Mouse (Mus musculus): ENCODE data around the gene Btf3. TPM values are rescaled to one million over a fixed set of nuclear protein-coding genes. Genes with fewer than 3 reads are reported as not detected.

Btf3 gene
- total RNA-seq (2021): 100 to 1,000 TPM; 195 to 218 TPM
- long read RNA-seq, experiment 1, transcript Btf3-205 (6 exons, 888 nt): major isoform, 113 of 117 reads
- long read RNA-seq, experiment 1, partial matches to known transcripts: 3 of 117 reads
- long read RNA-seq, experiment 1, other reads (novel, unspliced or antisense): 0 of 117 reads
- long read RNA-seq, experiment 2, transcript Btf3-205 (6 exons, 888 nt): major isoform, 86 of 93 reads
- long read RNA-seq, experiment 2, partial matches to known transcripts: 3 of 93 reads
- long read RNA-seq, experiment 2, other reads (novel, unspliced or antisense): 1 of 93 reads

DNA sequence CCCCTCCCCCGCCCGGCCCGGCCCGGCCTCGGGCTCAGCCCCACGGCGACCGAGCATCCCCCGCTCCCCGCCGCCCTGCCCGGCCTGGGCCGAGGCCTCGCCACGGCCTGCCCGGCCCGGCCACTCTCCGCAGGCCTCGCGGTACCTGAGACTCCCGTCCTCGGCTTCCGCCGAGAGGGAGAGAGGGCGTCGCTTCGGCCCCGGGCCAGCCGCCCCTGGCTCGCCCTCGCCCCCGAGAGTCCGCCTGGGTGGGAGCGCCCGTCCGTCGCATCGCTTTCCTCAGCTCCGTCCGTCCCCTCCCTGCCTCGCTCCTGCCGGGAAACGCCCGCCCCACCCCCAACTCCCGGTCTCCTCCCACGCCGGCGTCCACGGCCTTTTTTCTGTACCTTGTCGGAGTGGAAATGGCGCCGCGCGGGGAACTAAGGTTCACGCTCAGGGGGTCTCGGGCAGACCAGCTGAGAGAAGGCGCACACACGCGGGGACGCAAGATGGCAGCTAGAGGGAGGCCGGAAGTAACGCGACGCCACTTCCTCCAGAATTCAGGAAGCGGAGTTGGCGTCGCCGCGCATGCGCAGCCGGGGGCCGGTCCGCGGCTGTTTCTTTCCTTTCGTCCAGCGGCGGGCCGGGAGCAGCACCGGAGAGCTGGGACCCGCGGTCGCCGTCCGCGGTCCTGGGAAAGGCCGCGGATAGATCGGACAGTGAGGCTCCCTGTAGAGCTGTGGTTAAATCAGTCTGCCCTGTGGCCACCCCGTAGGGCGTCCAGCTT, at the start of gene Btf3:
TSS of gene Btf3 (minus strand) at position 527 of the 766 bp plus-strand sequence.
- peak; percentile 94 to 96 for DNase-seq

DNA sequence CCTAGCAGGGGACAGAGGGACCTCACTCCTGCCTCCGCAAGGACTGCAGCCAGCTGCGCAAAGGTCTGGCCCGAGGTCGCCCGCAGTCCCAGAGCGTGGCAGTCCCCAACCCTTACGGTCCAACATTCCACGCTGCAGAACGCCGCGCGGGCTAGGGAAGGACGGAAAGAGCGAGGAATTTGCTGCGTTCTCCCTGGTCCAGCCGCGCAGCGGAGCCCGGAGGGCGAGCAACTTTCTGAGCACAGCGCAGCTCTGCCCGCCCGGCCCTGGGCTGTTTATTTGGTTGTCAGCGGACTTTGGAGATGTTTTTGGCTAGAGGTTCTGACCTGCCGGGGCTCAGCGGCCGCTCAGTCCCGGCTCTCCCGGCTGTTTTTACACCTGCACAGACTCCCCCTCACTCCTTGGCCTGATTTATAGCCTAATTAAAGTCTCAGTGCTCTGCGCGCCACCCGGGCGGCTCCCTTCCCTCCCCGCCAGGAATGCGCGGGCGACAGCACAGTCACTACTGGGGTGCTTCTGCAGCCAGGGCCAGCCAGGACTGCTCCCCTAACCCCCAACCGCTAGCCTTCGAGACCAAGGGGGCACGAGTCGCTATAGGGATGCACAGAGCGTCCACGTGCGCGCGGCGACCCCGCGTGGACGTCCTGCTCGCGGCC, 49.1 kb upstream of the Btf3 start:
- DNase-seq: no peak

- DNase-seq: no peak
These were observed 48.3 kb upstream of the Btf3 start for GRCm38 (mm10) chr13:98365081-98365480.

GRCm38 (mm10) chr13:98363046-98363445, 46.2 kb upstream of the Btf3 start:
- no peak for DNase-seq

- DNase-seq: no peak
These were observed 44.4 kb upstream of the Btf3 start for GRCm38 (mm10) chr13:98361161-98361560.

DNA sequence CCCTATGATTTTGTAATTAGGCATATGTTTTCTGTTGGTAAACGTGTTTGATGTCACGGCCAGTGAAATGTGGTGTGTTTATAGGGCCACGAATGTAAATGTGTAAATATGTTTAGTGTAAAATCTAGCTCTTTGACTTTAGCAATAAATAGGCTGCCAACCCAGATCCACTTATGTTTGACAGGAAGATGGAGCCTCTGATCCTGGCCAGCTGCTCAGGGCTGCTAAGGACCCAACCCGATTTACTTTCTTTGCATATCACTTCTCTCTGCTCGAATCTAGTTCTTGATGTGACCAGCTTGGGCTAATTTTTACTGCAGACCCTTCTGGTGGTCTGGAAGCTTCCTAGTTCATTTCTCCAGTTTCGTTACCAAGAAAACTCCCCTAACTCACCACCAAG, 43.6 kb upstream of the Btf3 start:
- DNase-seq: no peak

DNA sequence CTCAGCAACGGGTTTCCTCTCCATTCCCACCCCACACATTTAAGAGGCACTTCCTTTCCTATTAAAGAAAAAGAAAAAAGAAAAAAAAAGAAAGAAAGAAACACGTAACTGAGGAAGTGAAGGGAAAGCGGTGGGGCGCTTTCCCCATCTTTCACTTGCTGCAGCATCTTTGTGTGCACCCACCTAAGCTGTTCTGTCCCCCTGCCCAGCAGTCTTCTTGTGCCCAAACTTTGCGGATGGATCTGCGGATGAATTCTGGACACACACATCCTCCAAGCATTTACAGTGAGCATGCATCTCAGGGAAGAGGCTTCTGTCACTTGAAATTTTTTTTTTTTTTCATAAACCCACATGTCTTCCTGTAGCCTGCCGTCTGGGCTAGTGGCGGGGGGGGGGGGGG, 42.5 kb upstream of the Btf3 start:
- DNase-seq: no peak

- no peak for DNase-seq
These were observed 41.8 kb upstream of the Btf3 start for GRCm38 (mm10) chr13:98358424-98359181.

GRCm38 (mm10) chr13:98357433-98358423, 40.9 kb upstream of the Btf3 start:
- no peak for DNase-seq

DNA sequence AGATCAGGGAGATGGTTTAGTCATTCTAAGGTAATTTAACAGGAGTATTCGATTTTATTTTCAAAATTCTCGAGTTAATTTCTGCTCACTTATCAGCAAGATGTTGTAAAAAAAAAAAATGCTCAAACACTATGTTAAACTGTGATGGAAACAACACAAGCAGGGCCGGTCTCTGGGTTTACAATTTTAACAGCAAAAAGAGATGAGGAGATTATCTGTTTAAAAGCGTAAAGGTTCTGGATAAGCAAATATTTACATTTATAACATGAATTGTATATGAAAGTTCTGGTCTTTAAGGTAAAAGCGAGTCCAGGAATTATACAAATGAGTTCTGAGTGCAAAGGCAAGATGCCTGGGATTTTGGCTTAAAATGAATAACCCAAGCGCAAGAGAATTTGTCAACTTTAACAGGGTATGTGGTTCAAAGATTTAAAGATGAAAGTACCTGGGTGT, 40.2 kb upstream of the Btf3 start:
- DNase-seq: no peak

GRCm38 (mm10) chr13:98356176-98356972, 39.6 kb upstream of the Btf3 start:
- DNase-seq: peak in 1 of 2 experiments; percentile 14

- DNase-seq: peak in 1 of 2 experiments; percentile 37
These were observed 38.8 kb upstream of the Btf3 start for GRCm38 (mm10) chr13:98355559-98356111.

GRCm38 (mm10) chr13:98354871-98355558, 38.2 kb upstream of the Btf3 start:
- DNase-seq: peak in 1 of 2 experiments; percentile 41

GRCm38 (mm10) chr13:98354090-98354801, 37.4 kb upstream of the Btf3 start, which contains the start of gene Foxd1:
TSS of gene Foxd1 (plus strand) at chr13:98354242.
- peak; percentile 34 to 43 for DNase-seq

GRCm38 (mm10) chr13:98353709-98354089, 36.9 kb upstream of the Btf3 start:
- no peak for DNase-seq

DNA sequence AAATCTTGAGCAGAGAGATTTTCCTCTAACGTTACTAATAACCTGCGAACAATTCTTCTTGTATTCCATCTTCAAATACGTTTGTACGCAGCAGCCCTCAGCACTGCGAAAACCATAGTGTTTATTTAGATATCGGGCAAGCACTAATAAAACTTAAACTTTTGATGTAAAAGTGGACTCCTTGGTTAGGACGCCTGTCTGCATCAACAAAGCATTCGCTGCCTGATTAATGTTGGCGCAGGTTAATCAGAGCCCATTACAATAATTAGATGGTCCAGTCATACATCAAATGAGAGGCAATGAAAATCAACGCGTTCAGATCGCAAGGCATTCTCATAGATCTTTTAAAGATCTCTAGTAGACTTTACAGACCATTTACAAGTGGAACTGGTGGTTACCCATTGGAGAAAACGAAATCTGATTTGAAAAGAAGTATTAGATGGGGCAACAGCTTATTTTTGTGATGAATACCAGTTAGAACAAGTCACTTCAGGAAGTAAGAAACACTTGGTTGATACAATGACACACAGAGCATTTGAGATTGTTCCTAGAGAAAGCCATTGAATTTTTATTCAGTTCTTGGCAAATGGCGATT, 35.7 kb upstream of the Btf3 start:
- DNase-seq: peak in 1 of 2 experiments; percentile 10

DNA sequence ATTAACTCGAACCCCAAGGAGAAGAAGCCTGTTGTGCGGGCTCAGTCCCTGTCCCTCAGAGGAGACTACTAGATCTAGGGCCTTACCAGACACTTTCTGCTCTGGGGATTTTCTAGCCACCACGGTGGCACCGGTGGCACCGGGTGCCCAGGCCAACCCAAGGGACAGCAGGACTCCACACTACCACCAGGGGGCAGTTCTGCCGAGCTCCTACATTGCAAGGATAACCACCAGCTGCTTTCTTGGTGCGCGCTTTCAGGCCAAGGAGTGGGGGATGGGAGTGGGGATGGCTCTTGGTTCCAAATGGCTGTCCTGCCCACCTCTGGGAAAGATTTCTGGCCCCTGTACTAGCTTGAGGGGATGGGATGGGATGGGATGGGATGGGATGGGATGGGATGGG, 34.7 kb upstream of the Btf3 start:
- DNase-seq: peak in 1 of 2 experiments; percentile 10

GRCm38 (mm10) chr13:98349491-98349890, 32.7 kb upstream of the Btf3 start:
- DNase-seq: no peak
